Mouse (Mus musculus) G1E-ER4 (cell line): ENCODE data around the gene Mrpl28. TPM values are rescaled to one million over a fixed set of nuclear protein-coding genes. Genes with fewer than 3 reads are reported as not detected.
A peak's percentile ranks its signal among the peaks of the same experiment; 100 is the strongest.

Experiments
- GATA1 ChIP-seq: IDR thresholded peaks from one replicate; pipeline ENCODE4 v1.8.0; 2012; ENCODE audit warnings: low read length, inconsistent platforms
- polyA plus RNA-seq: library from polyadenylated mRNA; stranded (reverse); fragments of >175 nt; gene quantifications from 2 replicates; pipeline ENCODE4 v1.2.3, GENCODE M21; 2012

Gene Mrpl28
- polyA plus RNA-seq: 257 and 305 TPM in 2 replicates

DNA sequence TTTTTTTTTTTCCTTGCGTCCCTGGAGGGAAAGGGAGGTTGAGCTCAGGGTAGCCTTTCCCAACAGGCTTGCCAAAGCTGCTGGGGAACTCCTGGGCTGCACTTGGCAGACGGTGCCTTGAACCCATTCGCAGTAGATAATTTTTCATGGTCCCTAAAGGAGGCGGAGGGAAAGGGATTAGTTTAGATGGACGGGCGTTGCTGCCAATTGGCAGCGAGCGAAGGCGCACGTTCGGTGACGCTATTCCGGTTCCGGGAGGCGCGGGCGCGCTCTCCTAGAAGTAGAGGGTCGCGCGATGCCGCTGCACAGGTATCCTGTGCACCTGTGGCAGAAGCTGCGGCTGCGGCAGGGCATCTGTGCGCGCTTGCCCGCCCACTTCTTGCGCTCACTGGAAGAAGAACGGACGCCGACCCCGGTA lies at the start of gene Mrpl28:
Gene Mrpl28 (plus strand): TSS at position 234 of the 418 bp plus-strand sequence.
- TF ChIP-seq GATA1: no peak

DNA sequence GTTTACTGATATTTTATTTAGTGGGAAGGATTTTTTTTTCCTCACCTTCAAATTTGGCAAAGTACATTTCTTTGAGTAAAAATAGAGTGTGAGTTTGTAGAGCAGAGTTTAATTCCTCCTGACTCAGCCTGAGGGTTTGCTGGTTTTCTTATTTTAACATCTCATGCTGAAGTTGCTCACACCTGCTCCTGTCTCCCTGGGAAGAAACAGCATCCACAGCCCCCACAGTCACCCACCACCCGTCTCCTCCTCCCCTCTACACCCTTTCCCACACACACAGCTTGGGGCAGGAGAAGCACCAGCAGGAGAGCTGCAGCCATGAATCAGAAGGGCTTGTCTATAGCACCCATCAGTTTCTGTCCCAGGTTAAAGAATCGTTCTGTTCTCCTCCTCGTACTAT lies 48.1 kb upstream of the Mrpl28 start:
- no peak for TF ChIP-seq GATA1

DNA sequence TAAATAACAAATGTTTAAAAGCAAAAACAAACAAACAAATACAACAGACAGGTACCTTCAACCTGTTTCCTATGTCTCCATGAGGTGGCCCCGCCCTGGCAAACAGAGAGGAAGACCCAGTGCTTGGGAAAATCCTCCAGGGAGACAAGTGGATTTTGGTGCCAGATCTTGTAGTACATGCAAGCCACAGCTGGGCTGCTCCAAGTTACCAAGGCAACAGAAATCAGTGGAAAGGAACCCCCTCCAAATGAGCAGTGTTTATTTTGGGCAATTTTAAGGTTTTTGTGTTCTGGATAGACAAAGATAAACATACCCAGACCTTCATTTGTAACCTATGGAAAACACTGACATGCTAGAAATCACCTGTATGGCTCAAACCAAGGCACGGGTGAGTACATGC lies 44.4 kb upstream of the Mrpl28 start:
- TF ChIP-seq GATA1: no peak

DNA sequence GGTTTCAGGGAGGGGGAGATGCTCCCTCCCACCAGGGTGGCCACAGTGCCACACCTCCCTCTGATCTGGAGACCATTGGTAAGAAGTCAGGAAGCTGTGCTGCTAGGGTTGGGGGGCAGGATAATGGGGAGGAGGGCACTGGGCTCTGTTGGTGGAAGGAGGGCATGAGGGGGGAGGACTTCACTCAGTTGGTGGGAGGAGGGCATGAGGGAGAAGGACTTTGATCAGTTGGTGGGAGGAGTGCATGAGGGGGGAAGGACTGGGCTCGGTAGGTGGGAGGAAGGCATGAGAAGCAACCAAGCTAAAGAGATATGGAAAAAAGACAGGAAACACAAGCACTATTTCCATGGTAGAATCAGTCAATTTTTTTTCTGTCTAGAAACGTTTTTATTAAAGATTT lies 42.4 kb upstream of the Mrpl28 start:
- no peak for TF ChIP-seq GATA1

DNA sequence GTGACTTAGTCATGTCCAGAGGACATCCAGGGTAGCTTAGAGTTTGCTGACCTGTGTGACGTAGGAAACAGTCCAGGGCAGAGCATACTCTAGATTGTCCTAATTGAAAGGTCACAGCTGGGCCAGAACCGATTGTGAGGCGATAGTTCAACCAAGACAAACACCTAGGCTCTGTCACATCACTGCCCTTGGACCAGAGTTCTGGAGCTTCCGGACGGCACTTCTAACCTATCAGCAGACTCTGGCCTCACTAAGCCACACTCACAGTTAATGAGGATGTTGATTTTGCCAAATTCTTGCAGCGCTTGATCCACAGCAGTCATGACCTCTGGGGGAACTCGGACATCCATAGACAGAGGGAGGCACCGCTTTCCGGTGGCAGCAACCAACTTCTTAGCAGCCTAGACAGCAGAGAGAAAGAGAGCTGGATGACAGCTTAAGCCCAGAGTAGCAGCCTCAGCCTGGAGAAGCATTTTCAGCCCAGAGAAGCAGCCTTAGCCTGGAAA lies 36.2 kb upstream of the Mrpl28 start:
- no peak for TF ChIP-seq GATA1

DNA sequence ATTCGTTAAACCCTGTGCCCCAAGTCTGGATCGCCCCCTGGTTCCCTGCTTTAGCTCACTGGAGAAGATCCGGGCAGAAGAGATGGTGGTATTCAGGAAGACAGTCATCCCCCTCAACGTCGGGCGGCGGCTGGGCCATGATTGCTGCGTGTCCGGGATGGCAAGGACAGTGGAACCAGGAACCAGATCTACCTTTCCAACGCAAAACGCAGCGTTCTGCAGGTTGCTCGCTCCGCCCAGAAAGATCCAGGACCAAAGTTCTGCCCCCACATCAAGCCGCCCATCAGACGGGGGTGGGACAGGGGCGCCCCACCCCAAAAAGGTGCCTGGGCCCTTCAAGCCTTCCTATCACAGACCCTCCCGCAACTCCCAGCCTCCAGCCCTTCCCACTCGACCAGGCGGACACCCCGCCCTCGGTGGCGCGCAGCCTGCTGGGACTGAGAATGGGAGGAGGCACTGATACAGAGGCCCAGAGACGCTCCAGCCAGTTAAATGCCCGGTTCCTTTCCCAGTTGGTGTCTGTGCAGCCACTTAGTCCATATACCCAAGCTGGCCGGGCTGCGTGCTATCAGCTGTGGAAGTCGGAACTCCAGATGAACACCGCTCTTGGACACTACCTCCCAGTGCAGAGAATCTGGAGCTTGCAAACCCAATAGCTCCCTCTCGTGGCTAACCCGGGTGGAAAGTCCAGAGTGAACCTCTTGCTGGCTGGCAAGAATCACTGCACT lies 33.2 kb upstream of the Mrpl28 start, which contains the start of gene Decr2:
Gene Decr2 (minus strand): TSS at position 433 of the 728 bp plus-strand sequence.
- TF ChIP-seq GATA1: no peak

DNA sequence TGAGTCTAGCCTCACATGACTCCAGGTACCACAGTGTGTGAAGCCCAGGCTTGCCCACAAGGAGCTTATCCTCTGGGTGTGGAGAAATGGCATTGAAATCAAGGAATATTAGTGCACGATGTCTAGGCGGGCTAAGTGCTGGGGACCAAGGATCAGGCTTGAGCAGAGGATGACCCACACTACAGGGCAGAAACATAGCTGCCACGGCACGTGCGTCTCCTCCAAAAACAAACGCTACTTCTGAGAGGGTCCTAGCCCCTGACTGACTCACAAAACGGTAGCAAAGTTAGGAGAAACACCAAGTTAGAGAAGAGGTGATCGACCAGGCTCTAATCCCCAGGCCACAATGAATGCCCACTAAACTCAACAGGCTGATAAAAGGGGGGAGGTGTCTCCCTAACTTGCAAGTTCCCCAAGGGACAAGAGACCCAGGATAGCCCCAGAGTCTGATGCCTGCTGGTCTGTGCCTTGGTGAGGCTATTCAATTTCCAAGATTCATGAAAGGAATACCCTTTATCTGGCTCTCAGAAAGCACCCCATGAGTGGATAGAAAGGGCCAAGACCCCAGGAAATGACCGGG lies 28.7 kb upstream of the Mrpl28 start:
- TF ChIP-seq GATA1: no peak

DNA sequence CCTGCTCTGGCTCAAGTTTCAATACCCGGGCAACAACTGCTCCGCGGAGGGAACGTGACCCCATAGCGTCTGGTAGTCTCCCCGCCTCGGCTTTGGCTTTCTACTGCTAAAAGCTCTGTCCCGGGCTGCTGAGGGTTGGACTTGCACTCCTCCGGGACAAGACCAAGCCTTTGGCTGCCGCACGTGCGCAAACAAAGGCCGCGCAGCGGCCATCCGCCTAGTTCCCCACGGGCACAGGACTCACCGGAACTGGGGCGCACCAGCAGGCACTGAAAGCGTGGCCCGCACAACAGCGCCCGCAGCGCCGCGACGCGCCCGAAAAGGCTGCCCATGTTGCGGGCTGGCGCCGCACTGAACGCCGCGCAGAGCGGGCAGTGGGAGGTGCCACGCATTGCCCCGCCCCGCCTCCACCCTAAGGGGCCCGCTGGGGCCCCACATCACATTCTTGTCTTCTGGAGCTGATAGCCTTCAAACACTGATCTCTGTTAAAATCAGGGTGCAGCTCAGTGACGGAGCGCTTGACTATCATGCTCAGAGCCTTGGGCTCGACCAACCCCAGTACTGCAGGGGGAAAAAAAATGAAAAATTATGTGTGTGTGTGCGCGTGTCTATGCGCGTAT lies 28.1 kb upstream of the Mrpl28 start, which contains the start of gene Nme4:
Gene Nme4 (minus strand): TSS at position 482 of the 620 bp plus-strand sequence.
- peak; percentile 11 for TF ChIP-seq GATA1

DNA sequence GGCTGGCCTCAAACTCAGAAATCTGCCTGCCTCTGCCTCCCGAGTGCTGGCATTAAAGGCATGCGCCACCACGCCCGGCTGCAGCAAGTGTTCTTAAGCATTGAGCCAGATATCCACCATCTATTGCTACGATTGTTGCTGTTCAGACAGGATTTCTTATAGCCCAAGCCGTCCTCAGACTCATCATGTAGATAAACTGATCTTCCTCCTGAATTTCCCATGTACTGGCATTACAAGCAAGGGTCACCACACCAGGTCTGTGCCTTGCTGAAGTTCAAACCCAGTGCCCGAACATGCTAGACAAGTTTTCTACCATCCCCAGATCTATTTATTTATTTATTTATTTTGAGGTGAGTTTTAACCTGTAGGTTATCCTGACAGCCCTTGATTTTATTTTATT lies 24.8 kb upstream of the Mrpl28 start:
- TF ChIP-seq GATA1: no peak

DNA sequence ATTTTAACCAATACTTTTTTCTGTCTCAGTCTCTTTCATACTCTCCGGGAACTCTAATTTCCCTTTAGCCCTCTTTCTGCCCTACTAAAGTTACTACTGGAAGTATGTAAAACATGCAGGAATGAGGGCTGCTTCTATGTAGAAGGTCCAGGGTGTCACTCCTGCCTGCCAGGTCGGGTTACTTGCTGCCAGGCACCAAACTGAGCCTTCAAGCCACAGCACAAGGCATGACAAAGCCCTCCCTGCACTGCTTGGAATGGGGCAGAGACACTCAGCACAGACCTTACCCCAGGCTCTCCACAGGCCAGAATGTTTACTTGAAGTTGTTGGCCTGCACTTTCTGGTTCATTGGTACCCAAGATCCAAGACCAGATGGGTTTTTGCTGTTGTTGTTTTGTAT lies 23.1 kb upstream of the Mrpl28 start:
- TF ChIP-seq GATA1: no peak

DNA sequence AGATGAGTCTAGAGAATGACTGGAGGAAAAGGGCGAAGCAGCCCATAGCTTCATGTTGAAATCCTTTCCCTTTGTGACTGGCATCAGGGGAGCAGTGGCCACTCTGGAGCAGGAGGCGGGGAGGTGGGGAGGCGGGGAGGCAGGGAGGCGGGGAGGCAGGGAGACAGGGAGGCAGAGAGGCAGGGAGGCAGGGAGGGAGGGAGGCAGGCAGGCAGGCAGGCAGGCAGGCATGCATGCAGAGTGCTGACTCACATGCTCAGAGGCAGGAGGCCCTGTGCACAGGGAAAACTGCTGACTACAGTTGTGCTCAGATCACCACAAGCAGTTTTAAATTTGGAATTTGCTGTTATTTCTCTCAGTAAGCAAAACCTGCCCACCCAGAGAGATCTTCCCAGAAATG lies 21.8 kb upstream of the Mrpl28 start:
- no peak for TF ChIP-seq GATA1

DNA sequence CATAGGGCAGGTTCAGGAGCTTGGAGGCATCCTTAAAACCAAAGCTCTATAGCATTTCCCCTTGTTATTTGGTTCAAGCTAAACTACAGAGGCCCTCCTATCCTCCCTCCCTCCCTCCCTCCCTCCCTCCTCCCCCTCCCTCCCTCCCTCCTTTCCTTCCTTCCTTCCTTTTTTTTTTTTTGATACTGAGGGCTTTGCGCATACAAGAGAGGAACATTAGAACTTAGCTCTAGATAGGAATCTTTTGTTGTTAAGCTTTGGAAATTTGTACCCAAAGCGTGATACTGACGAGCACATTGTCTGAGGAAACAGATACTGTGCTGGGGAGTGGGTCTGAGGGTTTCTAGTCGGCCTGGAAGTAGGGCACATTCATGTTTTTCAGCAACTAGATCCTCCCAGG lies 17.7 kb upstream of the Mrpl28 start:
- no peak for TF ChIP-seq GATA1

DNA sequence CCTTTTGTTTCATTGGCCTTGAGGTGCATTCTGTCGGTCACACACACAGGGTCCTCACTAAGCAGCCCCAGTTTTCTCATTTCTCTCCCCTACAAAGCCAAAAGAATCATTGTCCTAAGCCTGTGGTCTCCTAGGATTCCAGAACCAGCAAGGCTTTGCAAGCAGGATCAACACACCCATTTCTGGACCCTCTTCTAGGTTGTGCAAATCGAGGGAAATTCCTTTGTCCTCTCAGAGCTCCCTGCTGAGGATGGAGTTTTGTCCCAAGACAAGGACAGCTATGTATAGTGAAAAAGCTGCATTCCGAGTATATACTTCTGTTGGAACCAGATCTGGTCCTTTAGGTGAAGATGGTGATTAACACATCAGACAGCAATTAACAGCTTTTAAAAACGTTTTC lies 13.1 kb upstream of the Mrpl28 start:
- no peak for TF ChIP-seq GATA1

DNA sequence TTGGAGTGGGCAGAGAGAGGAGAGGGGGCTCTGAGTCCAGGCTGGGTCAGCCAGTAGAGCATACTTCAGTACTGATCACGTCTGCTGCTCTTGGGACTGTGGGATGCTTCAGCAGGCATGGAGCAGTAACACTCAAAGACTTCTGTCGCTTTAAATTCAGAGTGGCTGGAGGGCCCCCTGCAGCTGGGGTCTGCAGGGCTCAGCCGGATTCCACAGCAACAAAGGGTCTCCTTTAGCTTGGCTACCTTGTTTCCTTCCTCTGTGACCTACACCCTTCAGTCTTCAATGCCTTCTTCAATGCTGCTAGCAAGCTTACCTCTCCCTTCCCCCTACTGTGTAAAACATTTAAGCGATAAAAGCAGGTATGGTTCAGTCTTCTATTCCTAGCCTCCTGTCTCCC lies 12.3 kb upstream of the Mrpl28 start:
- no peak for TF ChIP-seq GATA1

DNA sequence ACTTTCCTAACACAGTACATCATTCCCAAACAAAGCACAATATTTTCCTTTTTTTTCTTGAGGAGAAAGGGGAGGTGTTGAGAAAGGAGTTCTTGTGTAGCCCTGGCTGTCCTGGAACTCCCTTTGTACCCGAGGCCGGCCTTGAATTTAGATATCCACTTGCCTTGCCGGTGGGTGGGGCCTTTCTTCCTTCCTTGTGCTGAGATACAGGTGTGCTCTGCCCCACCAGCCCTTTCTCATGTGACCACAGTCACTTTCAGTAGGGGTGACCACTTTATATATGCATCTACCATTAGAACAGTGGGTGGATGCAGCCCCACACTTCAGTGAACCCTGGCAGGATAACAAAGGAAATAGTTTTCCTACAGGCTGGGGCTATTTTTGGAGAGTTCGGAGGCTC lies 11.6 kb upstream of the Mrpl28 start:
- TF ChIP-seq GATA1: no peak

DNA sequence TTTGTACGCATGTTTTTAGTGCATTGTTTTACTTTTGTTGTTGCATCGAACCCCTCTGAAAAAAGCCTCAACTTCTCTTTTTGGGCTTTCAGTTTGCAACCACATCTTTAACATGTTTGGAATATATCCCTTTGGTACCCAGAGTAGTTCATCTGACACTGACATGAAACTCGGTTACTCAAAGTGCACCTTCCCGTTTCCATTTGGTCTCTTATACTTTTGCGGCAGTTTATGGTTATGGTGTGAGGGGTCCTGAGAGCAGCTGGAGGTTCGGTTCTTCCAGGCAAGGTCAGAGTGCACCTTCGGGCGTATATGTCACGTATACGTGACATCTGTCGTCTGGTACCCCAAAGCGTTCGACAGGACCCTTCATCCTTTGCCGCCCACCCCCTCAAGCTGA lies 10.5 kb upstream of the Mrpl28 start:
- TF ChIP-seq GATA1: no peak
